In the genomic region with DNA sequence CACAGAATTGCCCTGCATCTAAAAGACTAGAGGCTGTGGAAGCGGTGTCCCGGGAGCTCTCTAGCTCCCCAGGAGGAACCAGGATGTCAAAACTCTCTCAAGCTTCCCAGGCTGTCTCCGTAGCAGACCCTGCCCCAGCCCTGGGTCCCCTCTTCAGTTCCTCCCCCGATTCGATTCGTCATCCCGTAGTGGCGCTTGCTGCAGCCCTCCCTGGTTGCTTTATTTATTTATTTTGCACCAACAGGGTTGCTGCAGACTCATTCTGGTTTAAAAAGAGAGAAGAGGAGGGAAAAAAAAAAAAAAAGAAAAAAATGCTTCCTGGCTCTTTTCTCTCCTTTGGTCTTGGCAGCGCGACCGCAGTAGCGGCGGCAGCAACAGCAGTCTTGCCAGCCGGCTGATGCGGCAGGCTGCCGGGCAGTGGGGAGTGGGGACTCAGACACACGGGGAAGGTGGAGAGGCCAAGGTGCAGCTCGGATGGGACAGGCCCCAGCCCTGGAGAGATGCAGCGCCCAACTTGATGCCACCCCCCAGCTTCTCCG, we compare ENCODE assay signal across 8 mouse cellular contexts. TPM values are rescaled to one million over a fixed set of nuclear protein-coding genes. Genes with fewer than 3 reads are reported as not detected.
DNase-seq lines count a peak whose midpoint lies in the region; ATAC-seq lines count a peak whose summit lies in the region.

No protein-coding gene starts in this region.

- DNase-seq in liver, embryonic 11.5 days (ENCODE audit: low spot score): peak; percentile 30
- no peak for DNase-seq in liver
- peak; percentile 40 to 52 for DNase-seq in cerebellum, postnatal 25 days
- peak; percentile 45 for DNase-seq in limb, embryonic 10.5 days (ENCODE audit: low spot score)
- DNase-seq in gastrocnemius, postnatal 4 days (ENCODE audit: low spot score in 2 of 2): no peak
- DNase-seq in spleen, adult 18-20 months: no peak

- no peaks in the 10 kb centered on the region for H3K4me1 ChIP-seq in liver, embryonic 11.5 days (replicated peaks; ENCODE audit: control insufficient read depth, insufficient read depth, low read length)
- H3K4me1 ChIP-seq in forebrain, embryonic 15.5 days: peaks cover 22% of the 10 kb centered on the region
- H3K4me1 ChIP-seq in limb, embryonic 10.5 days: peaks cover 16% of the 10 kb centered on the region
- H3K4me1 ChIP-seq in neural tube, embryonic 14.5 days (ENCODE audit: control insufficient read depth, insufficient read depth, low read length): no peaks in the 10 kb centered on the region

- peaks cover 49% of the 10 kb centered on the region for H3K27me3 ChIP-seq in liver, embryonic 11.5 days (replicated peaks; ENCODE audit: control insufficient read depth, insufficient read depth, low read length)
- H3K27me3 ChIP-seq in forebrain, embryonic 15.5 days: peaks cover 7% of the 10 kb centered on the region; the same call in 1 of the 2 replicates
- peaks cover 78% of the 10 kb centered on the region for H3K27me3 ChIP-seq in limb, embryonic 10.5 days (ENCODE audit: low read depth, poor library complexity, severe bottlenecking)
- H3K27me3 ChIP-seq in neural tube, embryonic 14.5 days (ENCODE audit: control insufficient read depth, insufficient read depth, low read length): no peaks in the 10 kb centered on the region

- no peak overlapping the region for H3K9ac ChIP-seq in liver, embryonic 11.5 days (ENCODE audit: low read depth, low read length)
- peak overlapping the region; percentile 56 for H3K9ac ChIP-seq in forebrain, embryonic 15.5 days (replicated peaks)
- H3K9ac ChIP-seq in neural tube, embryonic 14.5 days (replicated peaks; ENCODE audit: low read depth, low read length): peak overlapping the region; percentile 41

- ATAC-seq in liver, embryonic 11.5 days (replicated peaks; ENCODE audit: low FRiP score): no peak
- ATAC-seq in forebrain, embryonic 15.5 days (replicated peaks): peak; percentile 82
- peak; percentile 78 for ATAC-seq in neural tube, embryonic 14.5 days (ENCODE audit: low read depth)

- H3K4me2 ChIP-seq in liver, embryonic 11.5 days: peak overlapping the region; percentile 42
- peak overlapping the region; percentile 75 for H3K4me2 ChIP-seq in forebrain, embryonic 15.5 days (replicated peaks)
- peak overlapping the region; percentile 56 for H3K4me2 ChIP-seq in neural tube, embryonic 14.5 days (ENCODE audit: low read depth, low read length)

- H3K36me3 ChIP-seq in liver, embryonic 11.5 days (ENCODE audit: control insufficient read depth, insufficient read depth, low read length): no peaks in the 10 kb centered on the region
- no peaks in the 10 kb centered on the region for H3K36me3 ChIP-seq in forebrain, embryonic 15.5 days
- H3K36me3 ChIP-seq in limb, embryonic 10.5 days: no peaks in the 10 kb centered on the region
- H3K36me3 ChIP-seq in neural tube, embryonic 14.5 days (ENCODE audit: control insufficient read depth, insufficient read depth, low read length): no peaks in the 10 kb centered on the region

- H3K9me3 ChIP-seq in liver, embryonic 11.5 days (ENCODE audit: control insufficient read depth, low read length): no peaks in the 10 kb centered on the region
- no peaks in the 10 kb centered on the region for H3K9me3 ChIP-seq in forebrain, embryonic 15.5 days
- no peaks in the 10 kb centered on the region for H3K9me3 ChIP-seq in limb, embryonic 10.5 days (replicated peaks)
- H3K9me3 ChIP-seq in neural tube, embryonic 14.5 days (ENCODE audit: control insufficient read depth, low read length): no peaks in the 10 kb centered on the region

- H3K4me3 ChIP-seq in liver, embryonic 11.5 days (ENCODE audit: low read depth, low read length): no peak overlapping the region
- peak overlapping the region; percentile 42 for H3K4me3 ChIP-seq in forebrain, embryonic 15.5 days
- peak overlapping the region; percentile 37 for H3K4me3 ChIP-seq in limb, embryonic 10.5 days
- H3K4me3 ChIP-seq in neural tube, embryonic 14.5 days (ENCODE audit: low read depth, low read length): peak overlapping the region; percentile 26

- 4% methylated on average over 20 of the region's 20 CpGs for WGBS in liver, embryonic 11.5 days
- WGBS in forebrain, embryonic 15.5 days: under 1% methylated on average over 20 of the region's 20 CpGs
- 4% methylated on average over 20 of the region's 20 CpGs for WGBS in limb, embryonic 10.5 days
- 2% methylated on average over 20 of the region's 20 CpGs for whole genome bisulfite sequencing in neural tube, embryonic 14.5 days

- H3K27ac ChIP-seq in liver, embryonic 11.5 days (ENCODE audit: low read depth, low read length): no peak overlapping the region
- peak overlapping the region; percentile 55 for H3K27ac ChIP-seq in forebrain, embryonic 15.5 days (replicated peaks)
- no peak overlapping the region for H3K27ac ChIP-seq in limb, embryonic 10.5 days
- H3K27ac ChIP-seq in neural tube, embryonic 14.5 days (ENCODE audit: low read depth, low read length): no peak overlapping the region

RNA-seq across cellular contexts. Expression of a gene that starts 0.7 kb away (rescaled TPM):
- polyA plus RNA-seq in liver, embryonic 11.5 days (2014; fragmentation: Nextera tagmentation; extraction: Ambion mirVana): 0.05 TPM in 1 of 2 replicates, not detected in the other
- polyA plus RNA-seq in forebrain, embryonic 15.5 days (2015; fragmentation: Nextera tagmentation; extraction: Ambion mirVana): 0.97 and 1.0 TPM in 2 replicates
- not detected in 2 replicates for polyA plus RNA-seq in limb, embryonic 10.5 days (2016; fragmentation: Nextera tagmentation; extraction: Ambion mirVana)
- 1.3 and 1.4 TPM in 2 replicates for polyA plus RNA-seq in neural tube, embryonic 14.5 days (2014; fragmentation: Nextera tagmentation; extraction: Ambion mirVana)
- under 1 TPM; 0.34 to 0.39 TPM for total RNA-seq in gastrocnemius, postnatal 4 days (2021)

RNA-seq across cellular contexts. Expression of a gene that starts 14.1 kb away (rescaled TPM):
- polyA plus RNA-seq in liver, embryonic 11.5 days (2014; fragmentation: Nextera tagmentation; extraction: Ambion mirVana): 10.4 and 11.4 TPM in 2 replicates
- polyA plus RNA-seq in forebrain, embryonic 15.5 days (2015; fragmentation: Nextera tagmentation; extraction: Ambion mirVana): 65.3 and 65.9 TPM in 2 replicates
- polyA plus RNA-seq in limb, embryonic 10.5 days (2016; fragmentation: Nextera tagmentation; extraction: Ambion mirVana): 5.1 and 6.6 TPM in 2 replicates
- 51.5 and 52.5 TPM in 2 replicates for polyA plus RNA-seq in neural tube, embryonic 14.5 days (2014; fragmentation: Nextera tagmentation; extraction: Ambion mirVana)
- total RNA-seq in gastrocnemius, postnatal 4 days (2021): 10 to 100 TPM; 11.0 to 14.0 TPM

RNA-seq across cellular contexts. Expression of a gene that starts 26.4 kb away (rescaled TPM):
- 0.43 and 1.0 TPM in 2 replicates for polyA plus RNA-seq in liver, embryonic 11.5 days (2014; fragmentation: Nextera tagmentation; extraction: Ambion mirVana)
- 1.0 and 1.2 TPM in 2 replicates for polyA plus RNA-seq in forebrain, embryonic 15.5 days (2015; fragmentation: Nextera tagmentation; extraction: Ambion mirVana)
- 0.15 TPM in 1 of 2 replicates, not detected in the other for polyA plus RNA-seq in limb, embryonic 10.5 days (2016; fragmentation: Nextera tagmentation; extraction: Ambion mirVana)
- polyA plus RNA-seq in neural tube, embryonic 14.5 days (2014; fragmentation: Nextera tagmentation; extraction: Ambion mirVana): 0.24 and 0.49 TPM in 2 replicates
- 10 to 100 TPM; 21.5 to 22.9 TPM for total RNA-seq in gastrocnemius, postnatal 4 days (2021)

RNA-seq across cellular contexts. Expression of a gene that starts 36.8 kb away (rescaled TPM):
- 0.25 TPM in 1 of 2 replicates, not detected in the other for polyA plus RNA-seq in liver, embryonic 11.5 days (2014; fragmentation: Nextera tagmentation; extraction: Ambion mirVana)
- polyA plus RNA-seq in forebrain, embryonic 15.5 days (2015; fragmentation: Nextera tagmentation; extraction: Ambion mirVana): 1.3 and 1.7 TPM in 2 replicates
- polyA plus RNA-seq in limb, embryonic 10.5 days (2016; fragmentation: Nextera tagmentation; extraction: Ambion mirVana): 0.15 and 0.54 TPM in 2 replicates
- polyA plus RNA-seq in neural tube, embryonic 14.5 days (2014; fragmentation: Nextera tagmentation; extraction: Ambion mirVana): 3.9 and 4.3 TPM in 2 replicates
- total RNA-seq in gastrocnemius, postnatal 4 days (2021): under 1 TPM; 0.47 to 0.64 TPM

RNA-seq across cellular contexts. Expression of a gene that starts 44.1 kb away (rescaled TPM):
- 84.9 and 87.3 TPM in 2 replicates for polyA plus RNA-seq in liver, embryonic 11.5 days (2014; fragmentation: Nextera tagmentation; extraction: Ambion mirVana)
- 61.7 and 62.7 TPM in 2 replicates for polyA plus RNA-seq in forebrain, embryonic 15.5 days (2015; fragmentation: Nextera tagmentation; extraction: Ambion mirVana)
- polyA plus RNA-seq in limb, embryonic 10.5 days (2016; fragmentation: Nextera tagmentation; extraction: Ambion mirVana): 71.0 and 77.8 TPM in 2 replicates
- 59.5 and 64.1 TPM in 2 replicates for polyA plus RNA-seq in neural tube, embryonic 14.5 days (2014; fragmentation: Nextera tagmentation; extraction: Ambion mirVana)
- 10 to 100 TPM; 51.7 to 53.1 TPM for total RNA-seq in gastrocnemius, postnatal 4 days (2021)

Comparison
In these comparisons a context has a peak if more than half of its experiments do, and no peak if none do; other contexts are left out.
1. DNase-seq: peak in liver, embryonic 11.5 days (single experiment), cerebellum, postnatal 25 days (2 of 2) and limb, embryonic 10.5 days (single experiment); none in liver (single experiment), gastrocnemius, postnatal 4 days (0 of 2) and spleen, adult 18-20 months (0 of 2).
2. Peak in every context shown above with its lines, with median percentiles within 50 percentile points of each other: H3K4me2 ChIP-seq.